Comparison of ENCODE assay signal across 19 mouse cellular contexts in the genomic region with DNA sequence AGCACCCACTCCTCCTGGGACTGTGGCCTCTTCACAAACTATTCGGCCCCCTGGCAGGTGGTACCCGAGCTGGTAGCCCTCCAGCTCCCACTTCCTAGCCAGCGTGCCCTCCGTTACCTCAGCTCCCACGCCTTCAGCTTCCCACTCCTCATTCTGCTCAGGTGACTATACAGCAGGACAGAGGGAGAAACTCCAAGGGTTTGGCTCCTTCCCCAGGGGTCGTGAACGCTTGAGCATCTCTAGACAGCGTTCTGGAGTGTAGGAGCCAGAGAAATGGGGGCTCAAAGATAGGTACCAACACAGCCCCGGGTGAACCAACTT. TPM values are rescaled to one million over a fixed set of nuclear protein-coding genes. Genes with fewer than 3 reads are reported as not detected.
DNase-seq lines count a peak whose midpoint lies in the region; ATAC-seq and TF ChIP-seq lines count a peak whose summit lies in the region.
"Had no signal": no experiment of that assay in that cellular context is flagged by ENCODE, and none has a peak within 500 bp of the region (broad histone marks: within the 10 kb centered on the region; RNA-seq: fewer than 3 reads in every experiment).

No protein-coding gene starts in this region.

- no peak for TF ChIP-seq POLR2A in small intestine, adult 2 months (IDR thresholded peaks at IDR 0.05; ENCODE audit: low read depth, low read length)

- 0 out of 2 replicates have a peak overlapping the region, but pooled peaks have one; percentile 27 for H3K27ac ChIP-seq in forebrain, embryonic 10.5 days
- H3K27ac ChIP-seq in forebrain, embryonic 15.5 days (replicated peaks): no peak overlapping the region
- 0 out of 2 replicates have a peak overlapping the region, but pooled peaks have one; percentile 5 for H3K27ac ChIP-seq in limb, embryonic 12.5 days
- H3K27ac ChIP-seq in limb, embryonic 10.5 days: no peak overlapping the region
- H3K27ac ChIP-seq in intestine, embryonic 15.5 days: peak overlapping the region; percentile 88
- H3K27ac ChIP-seq in small intestine, adult 2 months (ENCODE audit: insufficient read depth, low read depth, low read length): peak overlapping the region; percentile 96
- H3K27ac ChIP-seq: forebrain, embryonic 13.5 days; midbrain, embryonic 12.5 days; neural tube, embryonic 13.5 days had no signal

- no peaks in the 10 kb centered on the region for H3K9me3 ChIP-seq in forebrain, embryonic 10.5 days
- no peaks in the 10 kb centered on the region for H3K9me3 ChIP-seq in forebrain, embryonic 15.5 days
- no peaks in the 10 kb centered on the region for H3K9me3 ChIP-seq in limb, embryonic 12.5 days
- no peaks in the 10 kb centered on the region for H3K9me3 ChIP-seq in limb, embryonic 10.5 days (replicated peaks)
- H3K9me3 ChIP-seq in intestine, embryonic 15.5 days: no peaks in the 10 kb centered on the region
- H3K9me3 ChIP-seq: forebrain, embryonic 13.5 days; midbrain, embryonic 12.5 days; neural tube, embryonic 13.5 days had no signal

- H3K4me2 ChIP-seq in forebrain, embryonic 15.5 days (replicated peaks): no peak overlapping the region
- 0 out of 2 replicates have a peak overlapping the region, but pooled peaks have one; percentile 40 for H3K4me2 ChIP-seq in limb, embryonic 12.5 days
- H3K4me2 ChIP-seq in intestine, embryonic 15.5 days (replicated peaks): peak overlapping the region; percentile 64
- H3K4me2 ChIP-seq: neural tube, embryonic 13.5 days had no signal

- peaks cover 32% of the 10 kb centered on the region for H3K4me1 ChIP-seq in forebrain, embryonic 10.5 days
- H3K4me1 ChIP-seq in forebrain, embryonic 15.5 days: no peaks in the 10 kb centered on the region
- peaks cover 26% of the 10 kb centered on the region for H3K4me1 ChIP-seq in limb, embryonic 12.5 days (replicated peaks)
- H3K4me1 ChIP-seq in limb, embryonic 10.5 days: peaks cover 39% of the 10 kb centered on the region
- peaks cover 19% of the 10 kb centered on the region for H3K4me1 ChIP-seq in intestine, embryonic 15.5 days (replicated peaks)
- H3K4me1 ChIP-seq in small intestine, adult 2 months (ENCODE audit: control insufficient read depth, insufficient read depth, insufficient read length, low read length): peaks cover 13% of the 10 kb centered on the region

- H3K9ac ChIP-seq in forebrain, embryonic 15.5 days (replicated peaks): no peak overlapping the region
- H3K9ac ChIP-seq in limb, embryonic 12.5 days (replicated peaks): no peak overlapping the region
- H3K9ac ChIP-seq in intestine, embryonic 15.5 days: peak overlapping the region; percentile 40; the same call in 1 of the 2 replicates
- H3K9ac ChIP-seq: forebrain, embryonic 13.5 days; midbrain, embryonic 12.5 days; neural tube, embryonic 13.5 days had no signal

- peaks cover 43% of the 10 kb centered on the region for H3K27me3 ChIP-seq in forebrain, embryonic 10.5 days (ENCODE audit: poor library complexity, severe bottlenecking)
- no peaks in the 10 kb centered on the region for H3K27me3 ChIP-seq in forebrain, embryonic 15.5 days
- peaks cover 10% of the 10 kb centered on the region for H3K27me3 ChIP-seq in limb, embryonic 12.5 days
- peaks cover 30% of the 10 kb centered on the region for H3K27me3 ChIP-seq in limb, embryonic 10.5 days (ENCODE audit: low read depth, poor library complexity, severe bottlenecking)
- H3K27me3 ChIP-seq in intestine, embryonic 15.5 days (replicated peaks): no peaks in the 10 kb centered on the region
- no peaks in the 10 kb centered on the region for H3K27me3 ChIP-seq in small intestine, adult 2 months (ENCODE audit: control insufficient read depth, insufficient read depth, low read length)

- no peak for ATAC-seq in forebrain, embryonic 15.5 days (replicated peaks)
- no peak for ATAC-seq in limb, embryonic 12.5 days (ENCODE audit: insufficient number of reproducible peaks, insufficient read depth, low FRiP score, low TSS enrichment, low read depth)
- ATAC-seq in intestine, embryonic 15.5 days: no peak
- ATAC-seq: CD4-positive, CD25-positive, alpha-beta regulatory T cell, adult 4 months; forebrain, embryonic 13.5 days had no signal

- no peak for TF ChIP-seq CTCF in small intestine, adult 2 months (IDR thresholded peaks at IDR 0.05; ENCODE audit: extremely low read depth, insufficient read length, insufficient replicate concordance, low read depth, low read length)

- no peaks in the 10 kb centered on the region for H3K36me3 ChIP-seq in forebrain, embryonic 10.5 days (replicated peaks)
- no peaks in the 10 kb centered on the region for H3K36me3 ChIP-seq in forebrain, embryonic 15.5 days
- no peaks in the 10 kb centered on the region for H3K36me3 ChIP-seq in limb, embryonic 12.5 days
- no peaks in the 10 kb centered on the region for H3K36me3 ChIP-seq in limb, embryonic 10.5 days
- no peaks in the 10 kb centered on the region for H3K36me3 ChIP-seq in intestine, embryonic 15.5 days
- no peaks in the 10 kb centered on the region for H3K36me3 ChIP-seq in small intestine, adult 2 months (ENCODE audit: control insufficient read depth, insufficient read depth, low read length)
- H3K36me3 ChIP-seq: midbrain, embryonic 12.5 days; neural tube, embryonic 13.5 days had no signal

- H3K4me3 ChIP-seq in forebrain, embryonic 10.5 days: no peak overlapping the region
- no peak overlapping the region for H3K4me3 ChIP-seq in forebrain, embryonic 15.5 days
- H3K4me3 ChIP-seq in limb, embryonic 12.5 days (replicated peaks): no peak overlapping the region
- no peak overlapping the region for H3K4me3 ChIP-seq in limb, embryonic 10.5 days
- H3K4me3 ChIP-seq in intestine, embryonic 15.5 days (replicated peaks): peak overlapping the region; percentile 29
- H3K4me3 ChIP-seq in small intestine, adult 2 months (ENCODE audit: low read depth, low read length): peak overlapping the region; percentile 69
- H3K4me3 ChIP-seq: forebrain, embryonic 13.5 days; midbrain, embryonic 12.5 days; neural tube, embryonic 13.5 days had no signal

- DNase-seq in forebrain, embryonic 10.5 days (ENCODE audit: extremely low spot score, low spot score): no peak
- no peak for DNase-seq in limb, embryonic 10.5 days (ENCODE audit: low spot score)
- no peak for DNase-seq in cerebellum, adult 8-10 months
- DNase-seq in layer of hippocampus, postnatal 14 days (ENCODE audit: low spot score in 2 of 2): no peak
- DNase-seq: adrenal gland, postnatal 36 days; cerebellum, adult 2 months; gastrocnemius, postnatal 25 days; heart, postnatal 4 days; lung, postnatal 10 days; right cerebral cortex, adult 18-20 months had no signal

- WGBS in forebrain, embryonic 10.5 days: 87% methylated on average over 9 of the region's 9 CpGs
- 84% methylated on average over 9 of the region's 9 CpGs for WGBS in forebrain, embryonic 15.5 days
- 88% methylated on average over 9 of the region's 9 CpGs for WGBS in limb, embryonic 12.5 days
- 87% methylated on average over 9 of the region's 9 CpGs for WGBS in limb, embryonic 10.5 days
- 88% methylated on average over 9 of the region's 9 CpGs for WGBS in intestine, embryonic 15.5 days
- WGBS in small intestine, adult 2 months: 83% methylated on average over 9 of the region's 9 CpGs

RNA-seq across cellular contexts. Expression of a gene that starts 6.1 kb away (rescaled TPM):
- polyA plus RNA-seq in forebrain, embryonic 10.5 days (2016; fragmentation: Nextera tagmentation; extraction: Ambion mirVana): 1.8 and 3.2 TPM in 2 replicates
- 0.18 TPM in 1 of 2 replicates, not detected in the other for polyA plus RNA-seq in forebrain, embryonic 15.5 days (2015; fragmentation: Nextera tagmentation; extraction: Ambion mirVana)
- 0.26 and 0.33 TPM in 2 replicates for polyA plus RNA-seq in limb, embryonic 12.5 days (2016; fragmentation: Nextera tagmentation; extraction: Ambion mirVana)
- polyA plus RNA-seq in limb, embryonic 10.5 days (2016; fragmentation: Nextera tagmentation; extraction: Ambion mirVana): 1.6 and 2.3 TPM in 2 replicates
- polyA plus RNA-seq in intestine, embryonic 15.5 days (2015; fragmentation: Nextera tagmentation; extraction: Ambion mirVana): 1.1 and 1.2 TPM in 2 replicates
- polyA plus RNA-seq in small intestine, adult 2 months (2012; rRNA removed): 0.09 and 0.47 TPM in 2 replicates
- under 1 TPM in 1 of 2 experiments, not detected in 1; 0.51 TPM for total RNA-seq in layer of hippocampus, postnatal 14 days (2021)
- total RNA-seq: adrenal gland, postnatal 36 days; gastrocnemius, postnatal 25 days; heart, postnatal 4 days; liver, adult 2 months had no signal
- polyA plus RNA-seq: cerebellum, adult 2 months; forebrain, embryonic 13.5 days; liver, adult 2 months had no signal

RNA-seq across cellular contexts. Expression of a gene that starts 9.4 kb away (rescaled TPM):
- 11.0 and 12.2 TPM in 2 replicates for polyA plus RNA-seq in forebrain, embryonic 10.5 days (2016; fragmentation: Nextera tagmentation; extraction: Ambion mirVana)
- 1.9 and 2.6 TPM in 2 replicates for polyA plus RNA-seq in forebrain, embryonic 15.5 days (2015; fragmentation: Nextera tagmentation; extraction: Ambion mirVana)
- 20.3 and 22.4 TPM in 2 replicates for polyA plus RNA-seq in limb, embryonic 12.5 days (2016; fragmentation: Nextera tagmentation; extraction: Ambion mirVana)
- polyA plus RNA-seq in limb, embryonic 10.5 days (2016; fragmentation: Nextera tagmentation; extraction: Ambion mirVana): 25.1 and 28.2 TPM in 2 replicates
- polyA plus RNA-seq in intestine, embryonic 15.5 days (2015; fragmentation: Nextera tagmentation; extraction: Ambion mirVana): 28.3 and 34.7 TPM in 2 replicates
- 53.5 and 84.7 TPM in 2 replicates for polyA plus RNA-seq in small intestine, adult 2 months (2012; rRNA removed)
- total RNA-seq in layer of hippocampus, postnatal 14 days (2021): 1 to 10 TPM; 4.9 to 6.3 TPM

RNA-seq across cellular contexts. Expression of a gene that starts 9.5 kb away (rescaled TPM):
- 1.4 and 1.5 TPM in 2 replicates for polyA plus RNA-seq in forebrain, embryonic 10.5 days (2016; fragmentation: Nextera tagmentation; extraction: Ambion mirVana)
- 0.43 and 0.45 TPM in 2 replicates for polyA plus RNA-seq in forebrain, embryonic 15.5 days (2015; fragmentation: Nextera tagmentation; extraction: Ambion mirVana)
- polyA plus RNA-seq in limb, embryonic 12.5 days (2016; fragmentation: Nextera tagmentation; extraction: Ambion mirVana): 0.53 and 1.2 TPM in 2 replicates
- 1.4 and 1.5 TPM in 2 replicates for polyA plus RNA-seq in limb, embryonic 10.5 days (2016; fragmentation: Nextera tagmentation; extraction: Ambion mirVana)
- 6.6 and 7.7 TPM in 2 replicates for polyA plus RNA-seq in intestine, embryonic 15.5 days (2015; fragmentation: Nextera tagmentation; extraction: Ambion mirVana)
- polyA plus RNA-seq in small intestine, adult 2 months (2012; rRNA removed): 34.3 and 59.6 TPM in 2 replicates
- 1 to 10 TPM in 1 of 2 experiments, under 1 TPM in 1; 0.88 to 1.6 TPM for total RNA-seq in layer of hippocampus, postnatal 14 days (2021)

RNA-seq across cellular contexts. Expression of a gene that starts 18.1 kb away (rescaled TPM):
- 0.17 and 0.58 TPM in 2 replicates for polyA plus RNA-seq in forebrain, embryonic 10.5 days (2016; fragmentation: Nextera tagmentation; extraction: Ambion mirVana)
- polyA plus RNA-seq in forebrain, embryonic 15.5 days (2015; fragmentation: Nextera tagmentation; extraction: Ambion mirVana): 0.72 and 0.79 TPM in 2 replicates
- 0.36 and 0.58 TPM in 2 replicates for polyA plus RNA-seq in limb, embryonic 12.5 days (2016; fragmentation: Nextera tagmentation; extraction: Ambion mirVana)
- polyA plus RNA-seq in limb, embryonic 10.5 days (2016; fragmentation: Nextera tagmentation; extraction: Ambion mirVana): 0.23 and 0.58 TPM in 2 replicates
- polyA plus RNA-seq in intestine, embryonic 15.5 days (2015; fragmentation: Nextera tagmentation; extraction: Ambion mirVana): 0.26 and 0.38 TPM in 2 replicates
- 0.06 TPM in 1 of 2 replicates, not detected in the other for polyA plus RNA-seq in small intestine, adult 2 months (2012; rRNA removed)
- 1 to 10 TPM; 2.8 to 3.2 TPM for total RNA-seq in layer of hippocampus, postnatal 14 days (2021)

RNA-seq across cellular contexts. Expression of a gene that starts 18.1 kb away (rescaled TPM):
- 36.9 and 38.0 TPM in 2 replicates for polyA plus RNA-seq in forebrain, embryonic 10.5 days (2016; fragmentation: Nextera tagmentation; extraction: Ambion mirVana)
- polyA plus RNA-seq in forebrain, embryonic 15.5 days (2015; fragmentation: Nextera tagmentation; extraction: Ambion mirVana): 12.3 and 12.6 TPM in 2 replicates
- 27.6 and 28.8 TPM in 2 replicates for polyA plus RNA-seq in limb, embryonic 12.5 days (2016; fragmentation: Nextera tagmentation; extraction: Ambion mirVana)
- polyA plus RNA-seq in limb, embryonic 10.5 days (2016; fragmentation: Nextera tagmentation; extraction: Ambion mirVana): 24.4 and 31.3 TPM in 2 replicates
- polyA plus RNA-seq in intestine, embryonic 15.5 days (2015; fragmentation: Nextera tagmentation; extraction: Ambion mirVana): 135 and 151 TPM in 2 replicates
- 183 and 229 TPM in 2 replicates for polyA plus RNA-seq in small intestine, adult 2 months (2012; rRNA removed)
- 10 to 100 TPM; 15.2 to 15.4 TPM for total RNA-seq in layer of hippocampus, postnatal 14 days (2021)

Comparison
In these comparisons a context has a peak if more than half of its experiments do, and no peak if none do; other contexts are left out.
1. H3K27ac ChIP-seq: peak in forebrain, embryonic 10.5 days (single experiment), limb, embryonic 12.5 days (single experiment), intestine, embryonic 15.5 days (single experiment) and small intestine, adult 2 months (single experiment); none in forebrain, embryonic 15.5 days (single experiment) and limb, embryonic 10.5 days (single experiment).
2. H3K4me3 ChIP-seq: peak in intestine, embryonic 15.5 days (single experiment) and small intestine, adult 2 months (single experiment); none in forebrain, embryonic 10.5 days (single experiment), forebrain, embryonic 15.5 days (single experiment), limb, embryonic 12.5 days (single experiment) and limb, embryonic 10.5 days (single experiment).